Mouse (Mus musculus) heart, embryonic 10.5 days (tissue): ENCODE results near the gene Abo. TPM values are rescaled to one million over a fixed set of nuclear protein-coding genes. Genes with fewer than 3 reads are reported as not detected.
A peak's percentile ranks its signal among the peaks of the same experiment; 100 is the strongest.
"Not testable (repeated sequence)": the region's sequence is repeated elsewhere in the genome, so short reads cannot be mapped to it uniquely, and the experiment has no call there.

Experiments
- DNase-seq: peaks from one replicate; pipeline ENCODE4 v3.0.0-alpha.2; 2017; ENCODE audit warnings: low spot score
- H3K27ac ChIP-seq: fragments of 300-500 bp; sonication (generic); 2 replicates; pipeline ENCODE4 v1.5.1; 2016; ENCODE audit warnings: mild to moderate bottlenecking
- H3K27me3 ChIP-seq: fragments of 300-500 bp; sonication (generic); 2 replicates; pipeline ENCODE4 v1.6.1; 2016; ENCODE audit warnings: mild to moderate bottlenecking; ENCODE audit not compliant: poor library complexity, insufficient read depth, severe bottlenecking
- H3K36me3 ChIP-seq: fragments of 300-500 bp; sonication (generic); 2 replicates; pipeline ENCODE4 v1.6.1; 2016; ENCODE audit warnings: mild to moderate bottlenecking, moderate library complexity
- H3K4me1 ChIP-seq: fragments of 300-500 bp; sonication (generic); 2 replicates; pipeline ENCODE4 v1.6.1; 2016; ENCODE audit warnings: mild to moderate bottlenecking
- H3K4me3 ChIP-seq: fragments of 300-500 bp; sonication (generic); 2 replicates; pipeline ENCODE4 v1.5.1; 2016; ENCODE audit warnings: mild to moderate bottlenecking, moderate library complexity
- H3K9me3 ChIP-seq: fragments of 300-500 bp; sonication (generic); 2 replicates; pipeline ENCODE4 v1.6.1; 2016; ENCODE audit warnings: mild to moderate bottlenecking, moderate library complexity
- WGBS: fragments of 180-500 bp; shearing (Covaris S2); methylation state at CpG from one replicate; pipeline ENCODE4 v1.1.7; 2016; 5-methylcytosine and 5-hydroxymethylcytosine counted together
- polyA plus RNA-seq: library from polyadenylated mRNA; unstranded; fragments of >200 nt; fragmentation: Nextera tagmentation; extraction: Ambion mirVana; gene quantifications from 2 replicates; pipeline ENCODE4 v1.2.1, GENCODE M21; 2016

The Abo gene
- polyA plus RNA-seq, 1 experiment from 2014 or later, result not detected

GRCm38 (mm10) chr2:26903311-26903710 lies 38.5 kb upstream of the Abo start:
- 17% methylated on average over 7 of the region's 7 CpGs for WGBS
- Histone ChIP-seq H3K36me3 (peaks cover 52% of the 10 kb centered on the region), H3K9me3 (no peaks in the 10 kb centered on the region), H3K4me1 (peaks cover 29% of the 10 kb centered on the region), H3K4me3 (peak overlapping the region; percentile 90), H3K27ac (peak overlapping the region; percentile 89), H3K27me3 (no peaks in the 10 kb centered on the region)
- no peak for DNase-seq

GRCm38 (mm10) chr2:26902467-26903220 lies 37.9 kb upstream of the Abo start, which contains the start of gene Surf6:
Surf6 (minus strand) TSS chr2:26902879.
- H3K9me3 ChIP-seq, result no peaks in the 10 kb centered on the region
- peaks cover 22% of the 10 kb centered on the region for H3K4me1 ChIP-seq
- peak within 1 kb of the TSS; percentile 89 for H3K27ac ChIP-seq
- WGBS, result under 1% methylated on average over 41 of the region's 41 CpGs
- peak; percentile 99 for DNase-seq
- H3K36me3 ChIP-seq, result peaks cover 52% of the 10 kb centered on the region
- peak within 1 kb of the TSS; percentile 90 for H3K4me3 ChIP-seq
- no peaks in the 10 kb centered on the region for H3K27me3 ChIP-seq

- no peaks in the 10 kb centered on the region for H3K9me3 ChIP-seq
- 6% methylated on average over 7 of the region's 7 CpGs for WGBS
- H3K4me3 ChIP-seq, result peak overlapping the region; percentile 90
- peaks cover 18% of the 10 kb centered on the region for H3K4me1 ChIP-seq
- DNase-seq, result no peak
- no peaks in the 10 kb centered on the region for H3K27me3 ChIP-seq
- H3K27ac ChIP-seq, result peak overlapping the region; percentile 89
- peaks cover 52% of the 10 kb centered on the region for H3K36me3 ChIP-seq
Measured at GRCm38 (mm10) chr2:26901834-26902400, 37.1 kb upstream of the Abo start.

GRCm38 (mm10) chr2:26900731-26901130 lies 36.0 kb upstream of the Abo start:
- no peak overlapping the region for H3K27ac ChIP-seq
- WGBS, result 84% methylated on average over 1 of the region's 1 CpGs
- H3K4me1 ChIP-seq, result peaks cover 18% of the 10 kb centered on the region
- DNase-seq, result peak; percentile 51
- peaks cover 52% of the 10 kb centered on the region for H3K36me3 ChIP-seq
- no peaks in the 10 kb centered on the region for H3K27me3 ChIP-seq
- H3K9me3 ChIP-seq, result no peaks in the 10 kb centered on the region
- no peak overlapping the region for H3K4me3 ChIP-seq

GRCm38 (mm10) chr2:26895898-26896297 lies 31.1 kb upstream of the Abo start:
- H3K27ac ChIP-seq, result no peak overlapping the region
- H3K36me3 ChIP-seq, result peaks cover 87% of the 10 kb centered on the region

GRCm38 (mm10) chr2:26886170-26886569 lies 21.4 kb upstream of the Abo start:
- not testable (repeated sequence) for H3K4me1 ChIP-seq, H3K27me3 ChIP-seq, DNase-seq, H3K27ac ChIP-seq, H3K9me3 ChIP-seq, H3K4me3 ChIP-seq
- WGBS, result 88% methylated on average over 4 of the region's 4 CpGs
- peaks cover 44% of the 10 kb centered on the region for H3K36me3 ChIP-seq

More at GRCm38 (mm10) chr2:26895898-26896297, 31.1 kb upstream of the Abo start:
- WGBS, result 90% methylated on average over 4 of the region's 4 CpGs
- no peaks in the 10 kb centered on the region for H3K9me3 ChIP-seq
- H3K27me3 ChIP-seq, result no peaks in the 10 kb centered on the region
- no peaks in the 10 kb centered on the region for H3K4me1 ChIP-seq
- H3K4me3 ChIP-seq, result no peak overlapping the region
- DNase-seq, result peak; percentile 25

- not testable (repeated sequence) for H3K27ac ChIP-seq
Measured at GRCm38 (mm10) chr2:26885541-26885940, 20.8 kb upstream of the Abo start.

GRCm38 (mm10) chr2:26878571-26878970 lies 13.8 kb upstream of the Abo start:
- H3K27me3 ChIP-seq, result no peaks in the 10 kb centered on the region
- H3K27ac ChIP-seq, result no peak overlapping the region
- DNase-seq, result no peak
- H3K4me1 ChIP-seq, result no peaks in the 10 kb centered on the region
- no peak overlapping the region for H3K4me3 ChIP-seq
- 0 out of 2 replicates have a peak, but pooled peaks cover 3% of the 10 kb centered on the region for H3K9me3 ChIP-seq
- H3K36me3 ChIP-seq, result no peaks in the 10 kb centered on the region

More at GRCm38 (mm10) chr2:26885541-26885940, 20.8 kb upstream of the Abo start:
- not testable (repeated sequence) for DNase-seq, H3K4me1 ChIP-seq, H3K27me3 ChIP-seq, H3K9me3 ChIP-seq, H3K4me3 ChIP-seq
- WGBS, result 88% methylated on average over 2 of the region's 2 CpGs
- H3K36me3 ChIP-seq, result peaks cover 38% of the 10 kb centered on the region

GRCm38 (mm10) chr2:26870666-26871065 lies 5.9 kb upstream of the Abo start:
- 51% methylated on average over 6 of the region's 6 CpGs for WGBS
- Histone ChIP-seq H3K36me3 (no peaks in the 10 kb centered on the region), H3K27me3 (peaks cover 15% of the 10 kb centered on the region; the same call in 1 of the 2 replicates), H3K9me3 (no peaks in the 10 kb centered on the region), H3K4me1 (no peaks in the 10 kb centered on the region), H3K4me3 (no peak overlapping the region), H3K27ac (no peak overlapping the region)
- DNase-seq, result no peak

- 71% methylated on average over 3 of the region's 3 CpGs for WGBS
- no peaks in the 10 kb centered on the region for H3K4me1 ChIP-seq
- no peak for DNase-seq
- no peak overlapping the region for H3K27ac ChIP-seq
- H3K27me3 ChIP-seq, result no peaks in the 10 kb centered on the region
- H3K36me3 ChIP-seq, result no peaks in the 10 kb centered on the region
- H3K9me3 ChIP-seq, result no peaks in the 10 kb centered on the region
- no peak overlapping the region for H3K4me3 ChIP-seq
Measured at GRCm38 (mm10) chr2:26862856-26863255, 1.9 kb downstream of the Abo start.

GRCm38 (mm10) chr2:26847706-26848105 lies 17.1 kb downstream of the Abo start:
- H3K4me1 ChIP-seq, result no peaks in the 10 kb centered on the region
- WGBS, result 52% methylated on average over 2 of the region's 2 CpGs
- H3K36me3 ChIP-seq, result no peaks in the 10 kb centered on the region
- no peaks in the 10 kb centered on the region for H3K9me3 ChIP-seq
- no peaks in the 10 kb centered on the region for H3K27me3 ChIP-seq
- DNase-seq, result no peak
- H3K27ac ChIP-seq, result no peak overlapping the region
- H3K4me3 ChIP-seq, result no peak overlapping the region

GRCm38 (mm10) chr2:26832478-26832877 lies 32.3 kb downstream of the Abo start:
- H3K9me3 ChIP-seq, result no peaks in the 10 kb centered on the region
- no peaks in the 10 kb centered on the region for H3K36me3 ChIP-seq
- WGBS, result 79% methylated on average over 2 of the region's 2 CpGs
- DNase-seq, result no peak
- H3K4me3 ChIP-seq, result no peak overlapping the region
- no peak overlapping the region for H3K27ac ChIP-seq
- H3K4me1 ChIP-seq, result no peaks in the 10 kb centered on the region
- no peaks in the 10 kb centered on the region for H3K27me3 ChIP-seq

GRCm38 (mm10) chr2:26828047-26828446 lies 36.7 kb downstream of the Abo start:
- no peaks in the 10 kb centered on the region for H3K4me1 ChIP-seq
- H3K36me3 ChIP-seq, result no peaks in the 10 kb centered on the region
- WGBS, result 77% methylated on average over 1 of the region's 1 CpGs
- no peak overlapping the region for H3K27ac ChIP-seq
- H3K27me3 ChIP-seq, result no peaks in the 10 kb centered on the region
- no peak for DNase-seq
- H3K4me3 ChIP-seq, result no peak overlapping the region
- H3K9me3 ChIP-seq, result no peaks in the 10 kb centered on the region
